Mouse (Mus musculus): Measurements from ENCODE around the gene Plekhd1.

The Plekhd1 gene

GRCm38 (mm10) chr12:80692269-80692972, at the start of gene Plekhd1:
Gene Plekhd1, plus strand, starts transcription at chr12:80692591.
- DNase-seq (ENCODE audit: low read depth, low spot score), result no peak

GRCm38 (mm10) chr12:80642725-80643692, 49.4 kb upstream of the Plekhd1 start:
- no peak for DNase-seq (ENCODE audit: low read depth, low spot score)

GRCm38 (mm10) chr12:80643693-80644505, 48.5 kb upstream of the Plekhd1 start, which contains the start of the genes Slc39a9 and Erh:
Gene Slc39a9, plus strand, starts transcription at chr12:80643883.
Gene Erh, minus strand, starts transcription at chr12:80644341.
- DNase-seq (ENCODE audit: low read depth, low spot score), result peak; percentile 91

- DNase-seq (ENCODE audit: low read depth, low spot score), result no peak
Observed at GRCm38 (mm10) chr12:80644506-80644868, 47.9 kb upstream of the Plekhd1 start.

- no peak for DNase-seq (ENCODE audit: low read depth, low spot score)
Observed at GRCm38 (mm10) chr12:80646377-80646776, 46.0 kb upstream of the Plekhd1 start.

- no peak for DNase-seq (ENCODE audit: low read depth, low spot score)
Observed at GRCm38 (mm10) chr12:80653951-80654658, 38.3 kb upstream of the Plekhd1 start.

- no peak for DNase-seq (ENCODE audit: low read depth, low spot score)
Observed at GRCm38 (mm10) chr12:80654659-80655025, 37.7 kb upstream of the Plekhd1 start.

- DNase-seq (ENCODE audit: low read depth, low spot score), result no peak
Observed at GRCm38 (mm10) chr12:80658661-80659060, 33.7 kb upstream of the Plekhd1 start.

- DNase-seq (ENCODE audit: low read depth, low spot score), result no peak
Observed at GRCm38 (mm10) chr12:80662322-80662721, 30.1 kb upstream of the Plekhd1 start.

- no peak for DNase-seq (ENCODE audit: low read depth, low spot score)
Observed at GRCm38 (mm10) chr12:80663935-80664334, 28.5 kb upstream of the Plekhd1 start.

GRCm38 (mm10) chr12:80668391-80668790, 24.0 kb upstream of the Plekhd1 start:
- no peak for DNase-seq (ENCODE audit: low read depth, low spot score)

- no peak for DNase-seq (ENCODE audit: low read depth, low spot score)
Observed at GRCm38 (mm10) chr12:80673170-80673569, 19.2 kb upstream of the Plekhd1 start.

- DNase-seq (ENCODE audit: low read depth, low spot score), result no peak
Observed at GRCm38 (mm10) chr12:80681340-80681739, 11.1 kb upstream of the Plekhd1 start.

- DNase-seq (ENCODE audit: low read depth, low spot score), result no peak
Observed at GRCm38 (mm10) chr12:80683554-80683953, 8.8 kb upstream of the Plekhd1 start.

GRCm38 (mm10) chr12:80684316-80684715, 8.1 kb upstream of the Plekhd1 start:
- no peak for DNase-seq (ENCODE audit: low read depth, low spot score)

- peak; percentile 36 for DNase-seq (ENCODE audit: low read depth, low spot score)
Observed at GRCm38 (mm10) chr12:80687788-80688211, 4.6 kb upstream of the Plekhd1 start.

GRCm38 (mm10) chr12:80689696-80690095, 2.7 kb upstream of the Plekhd1 start:
- no peak for DNase-seq (ENCODE audit: low read depth, low spot score)

- no peak for DNase-seq (ENCODE audit: low read depth, low spot score)
Observed at GRCm38 (mm10) chr12:80691671-80692091, 710 bp upstream of the Plekhd1 start.

GRCm38 (mm10) chr12:80693700-80694099, 1.3 kb downstream of the Plekhd1 start:
- no peak for DNase-seq (ENCODE audit: low read depth, low spot score)

- no peak for DNase-seq (ENCODE audit: low read depth, low spot score)
Observed at GRCm38 (mm10) chr12:80695004-80695403, 2.6 kb downstream of the Plekhd1 start.

Data from brain, embryonic 18.5 days (tissue).